Mouse (Mus musculus): ENCODE results near the gene Ndufs7.
"Not testable (repeated sequence)": the region's sequence is repeated elsewhere in the genome, so short reads cannot be mapped to it uniquely, and the experiment has no call there.

The Ndufs7 gene

DNA sequence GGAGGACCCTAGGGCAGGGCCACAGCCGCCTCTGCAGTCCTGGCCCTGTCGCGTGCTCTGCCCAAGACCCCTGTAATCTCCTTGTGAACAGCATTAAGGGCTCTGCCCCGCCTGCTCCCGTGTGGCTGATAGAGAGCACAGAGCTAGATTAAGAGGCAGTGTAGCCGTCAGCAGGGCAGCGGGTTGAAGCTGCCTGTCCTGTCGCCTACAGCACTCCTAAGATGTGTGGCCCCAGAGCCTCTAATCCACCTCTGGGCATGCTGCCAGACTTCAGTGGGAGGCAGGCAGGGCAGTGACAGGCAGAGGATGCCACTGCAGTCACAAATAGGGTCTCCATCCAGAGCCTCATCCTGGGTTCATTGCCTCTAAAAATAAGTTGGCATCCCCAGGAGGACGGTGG, 6.8 kb upstream of the Ndufs7 start:
- peak in 1 of 2 experiments; percentile 64 for DNase-seq (ENCODE audit: low spot score in 2 of 2)

DNA sequence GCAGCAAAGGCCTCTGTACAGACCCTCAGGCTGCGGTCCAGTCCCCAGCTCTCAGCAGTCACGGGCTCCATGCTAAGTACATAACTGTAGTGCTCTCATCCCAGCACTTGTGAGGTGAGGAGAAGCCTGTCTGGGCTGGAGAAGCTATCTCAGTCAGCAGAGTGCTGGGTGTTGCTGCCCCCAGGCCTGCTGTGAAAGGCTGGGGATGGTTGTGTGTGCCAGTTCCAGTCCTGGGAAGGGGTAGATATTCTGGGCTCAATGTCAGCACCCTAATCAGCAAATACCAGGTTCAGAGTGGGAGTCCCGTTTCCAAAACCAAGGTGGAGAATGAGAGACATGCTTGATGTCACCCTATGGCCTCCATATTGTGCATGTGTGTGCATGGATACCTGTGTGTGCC, 6.3 kb upstream of the Ndufs7 start:
- DNase-seq (ENCODE audit: low spot score in 2 of 2) = no peak

DNA sequence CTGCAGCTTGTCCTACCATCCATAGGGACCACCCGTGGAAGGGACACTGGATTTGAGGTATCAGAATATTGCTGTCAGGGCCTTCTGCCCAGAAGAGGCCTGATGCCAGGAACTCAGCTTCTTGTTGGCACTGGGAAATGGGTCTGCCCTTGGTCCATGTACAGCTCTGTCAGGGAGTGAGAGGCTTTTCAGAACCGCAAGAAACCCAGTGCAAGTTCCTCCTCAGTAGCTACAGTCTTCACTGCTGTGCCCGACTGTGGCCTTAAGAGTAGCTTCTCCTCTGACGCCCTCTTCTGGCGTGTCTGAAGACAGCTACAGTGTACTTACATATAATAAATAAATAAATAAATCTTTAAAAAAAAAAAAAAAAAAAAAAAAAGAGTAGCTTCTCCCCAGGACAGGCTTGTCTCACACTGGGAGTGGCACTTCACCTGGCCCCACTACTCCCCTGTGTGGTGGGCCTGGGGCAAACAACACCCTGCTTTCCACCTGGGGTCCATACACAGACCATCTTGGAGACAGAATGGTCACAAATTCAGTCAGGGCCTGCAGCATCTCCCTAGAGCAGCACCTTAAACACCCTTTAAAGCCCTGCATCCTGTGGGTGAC, 4.0 kb upstream of the Ndufs7 start:
- DNase-seq (ENCODE audit: low spot score in 2 of 2) = peak in 1 of 2 experiments; percentile 63

DNA sequence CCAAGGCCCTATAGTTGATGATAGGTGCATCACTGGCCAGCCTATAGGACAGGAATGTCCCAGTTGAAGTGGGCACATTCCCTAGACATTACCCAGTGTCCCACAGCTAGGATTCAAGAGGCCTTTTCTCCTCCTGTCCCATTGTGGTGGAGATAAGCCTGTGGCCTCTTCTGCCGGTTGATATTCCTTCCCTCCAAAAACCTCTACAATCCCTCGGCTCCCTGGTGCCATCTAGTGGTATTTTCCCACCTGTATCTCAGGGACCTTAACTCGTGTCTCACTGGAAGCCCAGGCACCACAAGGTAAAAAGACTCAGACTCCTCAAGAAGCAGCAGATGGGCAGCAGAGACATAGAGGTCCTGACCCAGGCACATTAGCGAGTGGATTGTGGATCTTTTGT, 3.3 kb upstream of the Ndufs7 start:
- peak; percentile 79 to 88 for DNase-seq (ENCODE audit: low spot score in 2 of 2)

DNA sequence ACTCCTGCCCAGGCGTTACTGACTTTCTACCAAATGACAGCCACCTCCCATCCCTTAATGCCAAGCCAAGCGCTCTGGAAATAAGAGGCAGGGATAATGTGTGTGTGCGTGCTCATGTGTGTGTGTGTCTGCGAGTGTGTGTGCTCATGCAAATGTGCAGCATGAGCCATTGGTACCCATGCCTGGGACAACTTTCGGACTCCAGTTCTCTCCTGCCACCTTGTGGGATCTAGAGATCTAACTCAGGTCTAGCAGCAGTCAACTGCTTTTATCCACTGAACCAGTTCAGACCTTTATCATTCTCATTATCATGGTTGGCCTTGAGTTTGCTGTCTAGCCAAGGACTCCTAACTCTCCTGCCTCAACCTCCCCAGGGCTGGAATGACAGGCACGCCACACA, 1.1 kb upstream of the Ndufs7 start:
- no peak for DNase-seq (ENCODE audit: low spot score in 2 of 2)

DNA sequence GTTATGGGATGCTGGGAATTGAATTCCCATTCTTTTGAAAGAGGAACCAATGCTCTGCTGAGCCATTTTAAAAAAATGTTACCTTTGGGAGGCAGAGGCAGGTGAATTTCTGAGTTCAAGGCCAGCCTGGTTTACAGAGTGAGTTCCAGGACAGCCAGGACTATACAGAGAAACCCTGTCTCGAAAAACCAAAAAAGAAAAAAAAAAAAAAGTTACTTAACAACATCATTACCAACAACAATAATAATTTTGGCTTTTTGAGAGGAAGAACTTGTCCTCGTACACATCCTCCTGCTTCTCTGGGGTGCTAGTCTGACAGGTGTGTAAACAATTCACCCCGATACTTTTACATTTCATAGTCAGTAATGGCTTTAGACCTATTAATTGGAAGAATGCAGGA, 484 bp upstream of the Ndufs7 start:
- DNase-seq (ENCODE audit: low spot score in 2 of 2) = not testable (repeated sequence)

DNA sequence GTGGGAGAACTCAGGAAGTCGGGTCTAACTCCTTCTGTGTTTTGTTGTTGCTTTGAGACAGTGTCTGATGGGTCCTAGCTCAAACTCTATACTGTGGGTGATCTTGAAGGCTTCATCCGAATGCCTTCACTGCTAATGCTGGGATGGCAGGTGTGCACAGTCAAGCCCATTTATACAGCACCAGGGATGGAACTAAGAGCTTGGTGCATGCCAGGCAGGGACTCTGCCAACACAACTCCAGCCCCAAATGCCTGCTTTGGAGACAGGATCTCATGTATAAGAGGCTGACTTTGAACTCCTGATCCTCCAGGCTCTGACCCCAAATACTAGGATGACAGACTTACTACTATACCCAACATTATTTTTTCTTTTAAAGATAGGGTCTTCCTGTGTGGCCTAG, 1.1 kb downstream of the Ndufs7 start:
- no peak for DNase-seq (ENCODE audit: low spot score in 2 of 2)

DNA sequence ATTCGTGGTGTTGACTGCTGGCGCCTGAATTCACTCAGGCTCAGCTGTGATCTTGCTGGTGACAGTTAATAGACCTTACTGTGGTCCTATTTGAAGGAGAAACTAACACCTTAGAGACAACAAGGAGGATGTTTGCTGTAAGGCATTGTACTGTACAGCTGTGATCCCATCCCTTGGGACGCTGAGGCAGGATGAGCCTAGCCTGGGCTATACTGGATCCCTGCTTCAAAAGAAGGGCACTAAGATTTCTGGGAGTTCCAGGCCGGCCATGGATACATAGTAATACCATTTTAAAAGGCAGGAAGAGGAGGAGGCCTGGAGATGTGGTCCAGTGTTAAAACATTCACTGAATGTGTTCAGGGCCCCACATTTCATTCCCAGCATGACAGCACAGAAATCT, 1.7 kb downstream of the Ndufs7 start:
- DNase-seq (ENCODE audit: low spot score in 2 of 2) = no peak

DNA sequence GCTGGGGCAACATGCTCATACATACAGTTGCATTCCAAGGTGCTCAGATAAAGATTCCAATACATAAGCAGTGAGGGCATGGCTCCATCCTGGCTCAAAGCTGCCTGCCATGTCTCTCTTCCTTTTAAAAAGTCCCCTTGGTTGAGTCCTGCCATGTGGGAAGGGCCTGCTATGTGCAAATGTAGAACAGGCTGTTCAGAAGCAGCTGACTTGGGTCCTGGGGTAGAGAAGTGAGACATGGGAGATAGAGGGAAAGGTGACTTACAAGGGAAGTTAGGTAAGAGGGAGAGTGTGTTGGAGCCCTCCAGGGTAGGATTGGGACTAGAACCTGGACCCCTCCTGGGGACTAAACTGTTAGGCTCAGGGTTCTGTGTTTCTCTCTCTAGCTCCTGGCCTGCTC, 3.1 kb downstream of the Ndufs7 start:
- no peak for DNase-seq (ENCODE audit: low spot score in 2 of 2)

DNA sequence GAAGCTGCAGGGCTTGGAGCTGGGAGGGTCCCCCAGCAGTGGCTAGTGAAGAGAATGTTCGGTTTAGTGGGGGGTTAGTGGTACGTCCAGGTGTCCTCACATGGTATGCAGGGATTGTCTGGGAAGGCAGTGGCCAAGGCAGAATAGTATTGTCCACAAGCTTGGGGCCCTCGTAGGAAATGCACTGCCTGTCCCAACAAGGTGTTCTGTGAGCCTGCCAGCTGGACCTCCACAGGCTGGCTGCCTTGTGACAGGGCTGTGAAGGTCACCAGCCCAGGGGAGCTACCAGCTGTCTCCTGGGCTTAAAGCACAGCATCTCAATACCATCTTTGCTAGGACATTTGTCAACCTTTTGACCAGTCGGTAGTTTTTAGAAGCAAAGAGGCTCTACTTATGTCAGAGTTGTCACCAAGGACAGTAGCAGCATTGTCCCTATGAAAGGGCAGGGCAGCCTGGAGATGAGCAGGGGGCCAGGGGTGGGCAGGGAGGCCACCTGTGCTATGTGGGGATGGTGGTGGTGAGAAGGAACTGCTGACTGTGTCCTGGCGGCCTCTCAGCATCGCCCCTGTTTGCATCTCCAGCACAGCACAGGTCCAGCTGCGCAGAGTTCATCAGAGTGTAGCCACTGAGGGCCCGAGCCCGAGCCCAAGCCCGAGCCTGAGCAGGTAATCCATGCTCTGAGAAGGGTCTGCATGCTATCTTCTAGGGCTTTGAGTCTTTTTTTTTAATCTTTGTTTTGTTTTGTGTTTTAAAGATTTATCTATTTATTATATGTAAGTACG, 3.8 kb downstream of the Ndufs7 start:
- no peak for DNase-seq (ENCODE audit: low spot score in 2 of 2)

DNA sequence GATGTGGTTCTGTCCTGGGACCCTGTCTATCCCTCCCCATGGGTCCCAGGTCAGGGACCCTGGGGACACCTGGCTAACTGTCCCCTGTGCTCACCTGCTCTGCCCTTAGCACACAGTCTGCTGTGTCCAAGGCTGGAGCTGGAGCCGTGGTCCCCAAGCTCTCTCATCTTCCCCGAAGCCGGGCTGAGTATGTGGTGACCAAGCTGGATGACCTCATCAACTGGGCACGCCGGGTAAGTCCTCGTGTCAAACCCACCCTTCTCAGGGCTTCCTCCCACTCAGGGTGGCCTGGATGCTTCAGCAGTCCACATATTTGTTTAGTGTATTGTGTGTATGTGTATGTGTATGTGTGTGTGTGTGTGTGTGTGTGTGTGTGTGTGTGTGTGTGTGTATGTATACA, 4.6 kb downstream of the Ndufs7 start:
- no peak for DNase-seq (ENCODE audit: low spot score in 2 of 2)

DNA sequence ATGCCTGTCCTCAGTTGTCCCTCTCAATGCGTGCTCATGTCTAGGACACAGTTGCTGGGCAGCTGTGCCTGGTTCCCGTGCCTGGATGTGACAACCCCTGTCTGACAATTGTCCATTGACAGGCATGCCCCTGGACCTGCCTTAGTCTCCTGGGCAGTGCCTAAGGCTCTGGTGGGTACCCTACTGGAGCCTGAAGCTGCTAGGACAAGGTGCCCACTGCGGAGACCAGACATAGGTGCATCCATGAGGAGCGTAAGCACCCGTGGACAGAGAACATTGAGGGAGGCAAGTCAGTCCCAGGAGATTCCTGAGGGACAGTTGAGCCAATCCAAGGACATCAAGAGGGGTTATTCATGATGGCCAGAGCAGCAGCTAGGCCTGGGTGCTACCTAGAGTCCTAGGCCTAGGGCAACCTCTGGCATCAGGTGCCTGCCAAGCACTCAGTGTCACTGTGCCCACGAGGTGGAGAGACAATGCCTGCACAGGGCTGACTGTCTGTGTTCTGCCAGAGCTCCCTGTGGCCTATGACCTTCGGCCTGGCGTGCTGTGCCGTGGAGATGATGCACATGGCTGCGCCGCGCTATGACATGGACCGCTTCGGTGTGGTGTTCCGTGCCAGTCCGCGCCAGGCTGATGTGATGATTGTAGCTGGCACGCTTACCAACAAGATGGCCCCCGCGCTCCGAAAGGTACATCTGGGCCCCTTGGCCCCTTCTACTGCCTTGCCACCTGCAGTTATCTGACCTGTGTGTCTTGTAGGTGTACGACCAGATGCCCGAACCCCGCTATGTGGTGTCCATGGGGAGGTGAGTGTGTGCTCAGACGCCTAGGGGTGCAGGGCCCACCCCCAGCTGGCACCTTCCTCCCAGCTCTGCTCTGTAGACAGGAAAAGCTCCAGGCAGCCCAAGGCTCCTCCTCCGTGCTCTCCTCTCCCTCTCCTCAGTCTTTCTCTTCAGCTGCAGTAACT, 5.7 kb downstream of the Ndufs7 start:
- DNase-seq (ENCODE audit: low spot score in 2 of 2) = no peak

DNA sequence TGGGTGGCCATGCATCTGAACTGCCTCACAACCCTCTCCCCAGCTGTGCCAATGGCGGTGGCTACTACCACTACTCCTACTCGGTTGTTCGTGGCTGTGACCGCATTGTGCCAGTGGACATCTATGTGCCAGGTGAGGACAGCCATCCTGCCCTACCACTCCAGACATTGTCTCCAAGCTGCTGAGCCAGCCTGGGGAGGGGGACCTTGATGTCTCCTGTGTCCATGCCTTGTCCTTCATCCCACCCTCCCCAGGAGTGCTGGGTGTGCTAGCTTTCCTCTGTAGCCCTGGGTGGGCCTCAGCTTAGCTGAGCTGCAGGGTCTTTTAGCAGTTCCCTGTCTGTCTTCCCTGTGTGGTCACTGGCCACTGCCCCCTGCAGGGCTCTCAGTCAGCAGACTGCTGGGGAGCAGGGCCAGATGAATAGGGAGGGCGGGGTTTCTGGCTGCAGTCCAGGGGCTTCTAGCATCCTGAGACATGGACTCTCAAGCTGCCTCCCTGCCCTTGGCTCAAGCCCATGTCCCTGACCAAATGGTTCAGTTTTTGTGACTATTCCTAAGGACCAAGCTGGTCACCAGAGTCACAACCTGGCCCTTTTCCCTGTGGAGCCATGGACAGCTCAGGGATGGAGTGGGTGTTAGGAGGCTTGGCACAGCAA, 7.1 kb downstream of the Ndufs7 start:
- DNase-seq (ENCODE audit: low spot score in 2 of 2) = no peak

DNA sequence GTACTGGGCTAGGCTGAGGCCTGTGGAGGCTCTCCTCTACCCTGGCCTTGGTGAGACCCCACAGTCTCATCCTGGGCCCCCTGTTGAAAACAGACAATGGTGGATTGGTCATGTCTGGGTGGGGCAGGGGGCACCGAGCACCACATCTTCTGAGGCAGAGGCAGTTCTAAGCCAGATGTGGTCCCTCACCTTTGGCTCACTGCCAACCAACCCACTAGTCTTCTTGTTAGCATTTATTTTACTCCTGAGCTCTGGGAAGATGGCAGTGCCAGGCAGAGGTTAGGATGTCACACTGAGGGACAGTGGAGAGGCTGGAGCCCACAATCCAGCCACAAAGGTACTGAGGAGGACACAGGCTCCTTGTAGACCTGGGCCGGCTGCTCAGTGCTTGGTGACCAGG, 9.0 kb downstream of the Ndufs7 start:
- no peak for DNase-seq (ENCODE audit: low spot score in 2 of 2)

DNA sequence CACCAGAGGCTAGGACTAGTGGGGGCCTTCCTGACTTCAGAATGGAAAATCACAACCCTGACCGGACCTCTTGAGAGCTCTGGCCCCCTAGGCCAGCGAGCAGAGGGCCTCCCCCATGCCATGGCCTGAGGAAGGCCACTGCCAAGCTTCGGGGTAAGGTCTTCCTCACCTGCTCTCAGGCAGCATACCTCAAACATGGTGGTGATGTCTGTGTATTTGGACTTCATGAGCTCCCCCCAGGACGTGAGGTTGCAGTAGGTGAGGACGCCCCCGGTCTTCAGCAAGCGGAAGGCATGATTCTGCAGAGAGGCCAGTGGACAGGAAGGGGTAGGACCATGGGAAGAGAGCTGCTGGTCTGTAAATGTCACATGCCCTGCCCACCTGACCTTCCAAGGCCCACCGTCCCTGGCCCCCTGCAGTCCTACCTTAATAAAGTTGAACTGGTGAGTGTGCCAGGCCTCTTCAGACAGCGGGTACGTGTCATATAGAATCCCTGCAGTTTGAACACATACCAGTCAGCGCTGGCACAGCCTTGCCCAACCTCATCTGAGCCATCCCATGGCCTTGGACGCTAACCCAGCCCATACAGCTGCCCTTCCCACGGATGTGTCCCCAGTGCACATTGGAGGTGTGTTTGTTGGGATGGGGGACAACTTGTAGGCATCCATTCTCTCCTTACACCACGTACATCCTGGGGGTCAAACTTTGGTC, 10.0 kb downstream of the Ndufs7 start:
- DNase-seq (ENCODE audit: low spot score in 2 of 2) = no peak

DNA sequence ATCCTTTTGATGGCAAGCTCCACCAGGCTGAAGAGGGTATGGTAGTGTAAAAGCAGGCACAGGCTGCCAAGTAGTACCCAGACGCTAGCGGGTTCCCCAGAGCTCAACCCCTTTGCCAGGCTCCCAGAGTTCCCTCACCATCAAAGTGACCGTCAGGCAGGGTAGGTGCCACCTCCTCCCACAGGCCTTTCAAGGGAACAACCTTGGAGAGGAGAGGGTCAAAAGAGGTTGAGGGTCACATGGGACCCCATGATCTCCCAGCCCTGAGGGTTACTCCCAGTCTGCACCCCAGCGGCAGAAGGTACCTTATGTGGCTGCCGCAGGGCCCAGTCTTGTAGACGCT, 10.5 kb downstream of the Ndufs7 start:
- no peak for DNase-seq (ENCODE audit: low spot score in 2 of 2)

DNA sequence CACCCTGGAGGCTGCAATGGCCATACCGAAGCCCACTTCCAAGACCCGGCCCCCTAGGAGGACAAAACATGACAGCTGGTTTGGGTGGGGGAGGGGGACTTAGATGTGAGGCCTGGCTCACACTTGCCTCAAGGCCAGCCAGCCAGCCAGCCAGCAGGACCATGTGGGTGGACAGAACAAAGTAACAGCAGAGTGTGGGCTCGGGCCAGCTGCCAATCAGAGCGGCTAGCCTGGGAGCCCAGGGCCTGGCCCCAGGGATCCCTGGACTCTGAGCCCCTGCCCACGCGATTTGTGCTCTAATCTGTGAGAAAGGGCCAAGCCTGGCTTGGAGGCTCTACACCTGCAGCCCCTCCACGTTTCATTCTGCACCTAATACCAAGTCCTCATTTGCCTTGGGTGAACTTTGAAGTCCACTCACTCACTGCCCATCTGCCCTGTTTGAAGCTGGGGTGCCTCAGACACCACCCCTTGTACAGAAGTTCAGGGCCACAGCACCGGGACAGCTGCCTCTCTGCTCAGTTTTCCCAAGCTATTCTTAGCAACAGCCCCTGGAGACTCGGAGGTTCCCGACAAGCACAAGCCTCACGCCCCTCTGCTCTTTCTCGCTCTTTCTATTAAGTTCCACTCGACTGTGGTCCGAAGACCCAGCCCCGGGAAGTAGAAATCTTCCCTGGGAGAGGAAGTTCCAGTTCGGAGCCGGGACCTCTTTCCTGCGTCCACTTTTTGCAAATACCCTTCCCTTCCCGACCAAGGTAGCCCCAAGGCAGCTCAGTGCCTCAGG, 11.1 kb downstream of the Ndufs7 start:
- DNase-seq (ENCODE audit: low spot score in 2 of 2) = no peak

DNA sequence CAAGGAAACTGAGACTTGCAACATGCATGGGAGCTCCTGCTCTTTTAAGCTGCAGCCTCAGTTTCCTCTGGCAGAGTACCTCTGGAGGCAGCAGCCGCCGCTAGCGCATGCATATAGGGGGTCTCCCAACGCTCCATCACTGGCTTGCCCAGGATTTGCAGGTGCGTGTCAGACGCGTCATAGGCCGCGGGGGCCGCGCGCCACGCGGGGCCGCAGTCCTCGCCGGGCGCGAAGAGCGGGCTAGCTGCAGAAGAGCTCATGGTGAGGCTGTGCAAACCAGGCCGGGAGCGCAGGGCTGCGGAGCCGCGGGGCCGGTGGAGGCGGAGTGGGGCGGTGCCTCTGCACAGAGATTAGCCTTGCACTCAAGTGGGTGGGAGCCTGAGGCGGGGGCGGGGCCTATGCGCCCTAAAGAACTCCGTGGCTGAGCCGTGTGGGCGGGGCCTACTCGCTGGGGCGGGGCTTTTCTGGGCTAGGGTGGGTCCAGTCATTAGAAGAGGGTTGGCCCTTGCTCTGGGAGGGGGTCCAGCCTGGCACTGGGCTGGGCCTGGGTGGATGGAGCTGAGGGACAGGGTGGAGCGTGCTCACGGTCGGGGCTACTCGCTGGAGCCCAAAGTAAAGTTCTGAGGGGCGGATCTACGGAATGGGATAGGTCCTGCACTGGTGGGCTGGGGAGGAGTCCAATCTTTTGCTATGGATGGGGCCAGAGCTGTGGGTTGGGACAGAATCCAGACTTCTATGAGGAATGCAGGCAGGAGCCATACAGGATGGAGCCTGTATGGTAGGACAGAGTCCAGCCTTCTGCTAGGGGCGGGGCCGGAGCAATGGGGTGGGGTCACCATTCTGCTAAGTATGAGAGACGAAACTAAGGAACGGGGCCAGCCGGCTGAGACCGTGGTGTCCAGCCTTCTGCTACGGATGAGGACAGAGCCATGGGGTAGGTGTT, 12.0 kb downstream of the Ndufs7 start, which contains the start of the genes Gamt and Dazap1:
Gene Gamt, minus strand, starts transcription at position 371 of the 943 bp plus-strand sequence.
Gene Dazap1, plus strand, starts transcription at position 845 of the 943 bp plus-strand sequence.
- DNase-seq (ENCODE audit: low spot score in 2 of 2) = peak; percentile 96 to 98

DNA sequence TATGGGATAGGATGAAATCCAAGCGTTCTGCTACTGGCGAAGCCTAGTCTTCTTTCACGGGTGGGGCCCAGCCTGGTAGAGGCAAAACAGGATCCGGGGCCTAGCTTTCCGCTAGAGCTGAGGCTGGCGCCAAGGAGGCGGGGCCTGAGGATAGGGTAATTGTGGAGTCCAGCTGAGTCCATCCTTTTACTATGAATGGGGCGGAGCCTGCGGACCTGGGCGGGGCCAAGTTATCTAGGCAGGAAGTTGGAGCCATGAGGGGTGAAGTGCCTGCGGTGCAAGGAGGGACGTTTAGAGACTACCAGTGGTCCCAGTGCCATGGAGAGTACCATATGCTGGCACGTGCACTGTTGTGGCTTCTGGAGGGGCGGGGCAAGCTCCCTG, 12.7 kb downstream of the Ndufs7 start:
- peak; percentile 87 to 96 for DNase-seq (ENCODE audit: low spot score in 2 of 2)

Measured in spleen, postnatal 10 days (tissue).